Mouse (Mus musculus): ENCODE data around the gene Gm16223.

The Gm16223 gene

DNA sequence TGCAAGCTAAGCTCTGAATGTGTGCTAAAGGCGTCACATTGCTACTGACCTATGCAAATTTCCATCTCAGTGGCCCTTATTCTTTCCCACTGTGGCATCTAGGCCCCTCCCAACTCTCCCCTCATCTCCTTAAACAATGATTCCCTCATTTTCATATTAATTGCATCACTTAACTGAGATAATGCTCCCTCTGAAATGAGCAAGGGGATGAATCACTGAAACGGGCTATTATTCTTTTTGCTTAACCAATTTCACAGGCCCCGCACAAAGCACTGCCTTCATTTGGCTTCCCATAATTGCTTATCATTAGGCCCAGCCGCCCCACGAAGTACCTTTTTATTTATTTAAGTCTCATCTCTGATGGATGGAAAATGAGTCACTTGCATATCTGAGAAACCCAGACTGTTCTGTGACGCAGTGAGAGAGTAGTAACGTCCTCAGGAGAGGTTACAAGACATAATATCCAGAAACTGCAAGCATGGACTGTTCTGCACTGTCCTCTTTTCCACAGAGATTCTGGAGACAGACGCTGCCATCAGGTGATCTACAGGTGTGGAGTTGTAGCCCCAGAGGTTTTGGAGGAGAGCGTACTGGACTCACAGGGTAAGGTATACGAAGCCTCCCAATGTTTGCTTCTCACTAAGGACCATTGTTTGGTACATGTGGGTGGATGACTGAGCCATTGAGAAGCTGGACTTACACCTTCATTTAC, at the start of gene Gm16223:
Gm16223 (plus strand) TSS at position 485 of the 712 bp plus-strand sequence.
- TF ChIP-seq POU5F1 (IDR thresholded peaks at IDR 0.05; ENCODE audit: borderline replicate concordance, low read length) (no peak), CTCF (conservative IDR thresholded peaks at IDR 0.05; ENCODE audit: low read length) (no peak), NANOG (IDR thresholded peaks at IDR 0.05; ENCODE audit: borderline replicate concordance, low read length) (no peak)

DNA sequence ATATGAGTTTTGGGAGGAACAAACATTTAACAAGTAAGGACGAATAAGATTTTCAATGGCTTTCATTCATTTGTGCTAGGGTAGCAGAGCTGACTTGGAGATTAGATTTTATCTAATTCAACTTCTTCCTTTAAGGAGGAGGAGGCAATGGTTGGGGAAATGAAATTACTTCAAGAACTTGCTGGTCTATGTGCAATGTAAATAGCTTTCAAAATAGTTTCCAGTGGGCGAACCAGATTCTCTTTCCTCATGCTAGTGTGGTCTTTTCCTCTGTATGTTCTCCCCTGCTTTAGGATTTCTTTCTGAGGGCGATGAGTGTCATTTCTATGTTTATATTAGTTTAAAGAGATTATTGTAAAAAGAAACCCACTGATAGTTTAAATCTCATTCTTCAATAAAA, 45.7 kb upstream of the Gm16223 start:
- Histone ChIP-seq H3K4me1 (replicated peaks; ENCODE audit: low read depth, low read length) (no peaks in the 10 kb centered on the region), H3K36me3 (ENCODE audit: insufficient read depth, low read length) (no peaks in the 10 kb centered on the region), H3K9me3 (ENCODE audit: low read length) (peaks cover 8% of the 10 kb centered on the region), H3K4me3 (replicated peaks; ENCODE audit: low read length) (no peak overlapping the region), H3K27me3 (ENCODE audit: insufficient read depth, low read length) (no peaks in the 10 kb centered on the region)
- TF ChIP-seq NANOG (IDR thresholded peaks at IDR 0.05; ENCODE audit: borderline replicate concordance, low read length), result no peak
- TF ChIP-seq CTCF (conservative IDR thresholded peaks at IDR 0.05; ENCODE audit: low read length), result no peak
- TF ChIP-seq POU5F1 (IDR thresholded peaks at IDR 0.05; ENCODE audit: borderline replicate concordance, low read length), result no peak

More for the DNA sequence above, at the start of gene Gm16223:
- no peaks in the 10 kb centered on the region for H3K36me3 ChIP-seq (ENCODE audit: insufficient read depth, low read length)
- H3K27me3 ChIP-seq (ENCODE audit: insufficient read depth, low read length), result no peaks in the 10 kb centered on the region
- H3K4me1 ChIP-seq (replicated peaks; ENCODE audit: low read depth, low read length), result peaks cover 6% of the 10 kb centered on the region; the same call in 1 of the 2 replicates
- H3K9me3 ChIP-seq (ENCODE audit: low read length), result peaks cover 6% of the 10 kb centered on the region; the same call in 1 of the 2 replicates
- no peak within 1 kb of the TSS for H3K4me3 ChIP-seq (replicated peaks; ENCODE audit: low read length)

DNA sequence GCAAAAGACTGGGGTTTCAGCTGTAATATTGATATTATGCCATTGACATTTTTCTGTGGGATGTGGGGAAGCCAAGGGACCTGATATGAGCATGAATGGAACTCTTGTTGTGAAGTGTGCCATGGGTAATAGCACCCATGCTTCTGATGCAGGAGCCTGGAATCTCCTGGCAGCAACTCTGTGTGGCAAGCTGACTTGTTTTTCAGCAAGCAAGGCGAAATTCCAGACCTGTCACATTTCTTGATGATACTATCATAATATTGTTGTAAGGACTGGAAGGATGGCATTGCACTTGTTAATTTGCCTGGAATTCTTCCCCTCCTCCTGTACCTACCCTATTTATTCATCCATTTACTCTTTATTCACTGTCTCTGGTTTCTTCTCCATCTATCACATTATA, 44.2 kb upstream of the Gm16223 start:
- H3K36me3 ChIP-seq (ENCODE audit: insufficient read depth, low read length), result no peaks in the 10 kb centered on the region
- no peak for TF ChIP-seq NANOG (IDR thresholded peaks at IDR 0.05; ENCODE audit: borderline replicate concordance, low read length)
- no peaks in the 10 kb centered on the region for H3K4me1 ChIP-seq (replicated peaks; ENCODE audit: low read depth, low read length)
- peaks cover 8% of the 10 kb centered on the region for H3K9me3 ChIP-seq (ENCODE audit: low read length)
- H3K27me3 ChIP-seq (ENCODE audit: insufficient read depth, low read length), result no peaks in the 10 kb centered on the region
- H3K4me3 ChIP-seq (replicated peaks; ENCODE audit: low read length), result no peak overlapping the region

DNA sequence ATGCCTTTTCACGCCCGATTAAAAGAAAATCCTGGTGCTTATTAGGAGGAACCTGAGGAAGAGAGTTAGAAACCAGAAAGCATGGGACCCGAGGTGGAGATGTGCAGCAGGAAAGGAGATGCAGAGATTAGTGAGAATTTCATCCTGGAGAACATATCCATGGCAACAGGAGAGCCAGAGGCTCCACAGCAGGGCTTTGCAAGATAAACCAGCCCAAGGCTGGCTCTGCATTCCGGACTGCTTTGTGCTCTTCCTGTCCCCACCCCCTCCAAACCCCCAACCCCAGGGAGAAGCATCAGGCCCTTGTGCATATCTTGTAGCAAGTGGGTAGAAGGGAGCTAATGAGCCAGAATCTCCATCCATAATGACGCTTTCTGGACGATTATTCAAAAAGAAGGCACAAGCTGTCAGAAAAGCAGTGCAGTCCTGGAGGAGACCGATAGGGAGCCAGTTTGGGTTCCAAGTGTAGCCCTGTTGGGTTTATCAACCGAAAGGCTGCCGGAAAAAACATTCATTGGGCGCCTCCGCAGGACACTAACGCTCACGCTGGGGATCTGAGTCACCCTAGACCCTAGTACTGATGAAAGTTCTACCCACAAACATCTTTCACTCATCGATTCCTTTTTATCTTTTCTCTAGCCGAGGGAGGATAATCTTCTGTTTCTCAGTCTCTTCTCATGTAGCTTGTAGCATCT, 31.2 kb upstream of the Gm16223 start:
- no peak overlapping the region for H3K4me3 ChIP-seq (replicated peaks; ENCODE audit: low read length)
- no peaks in the 10 kb centered on the region for H3K36me3 ChIP-seq (ENCODE audit: insufficient read depth, low read length)

DNA sequence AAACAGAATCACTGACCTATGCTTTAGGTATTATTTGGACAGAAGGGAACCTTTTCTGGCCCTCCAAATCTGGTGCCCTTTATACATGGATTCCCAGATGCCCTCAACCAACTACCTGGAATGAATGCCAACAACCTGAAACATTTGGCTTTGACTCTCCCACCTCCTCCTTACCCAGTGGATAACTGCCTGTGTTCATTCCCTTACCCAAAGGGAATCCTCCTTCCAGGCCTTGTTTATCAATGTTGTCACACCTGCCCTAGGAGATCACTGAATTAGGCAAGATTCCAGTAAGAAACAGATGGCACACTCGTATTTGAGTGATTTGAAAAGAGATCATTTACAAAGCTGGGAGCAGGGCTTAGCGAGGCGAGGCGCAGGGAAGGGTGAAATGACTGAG, 13.1 kb upstream of the Gm16223 start:
- no peaks in the 10 kb centered on the region for H3K36me3 ChIP-seq (ENCODE audit: insufficient read depth, low read length)
- no peak for TF ChIP-seq NANOG (IDR thresholded peaks at IDR 0.05; ENCODE audit: borderline replicate concordance, low read length)
- TF ChIP-seq POU5F1 (IDR thresholded peaks at IDR 0.05; ENCODE audit: borderline replicate concordance, low read length), result no peak
- TF ChIP-seq CTCF (conservative IDR thresholded peaks at IDR 0.05; ENCODE audit: low read length), result no peak
- no peak overlapping the region for H3K4me3 ChIP-seq (replicated peaks; ENCODE audit: low read length)
- H3K27me3 ChIP-seq (ENCODE audit: insufficient read depth, low read length), result no peaks in the 10 kb centered on the region
- no peaks in the 10 kb centered on the region for H3K4me1 ChIP-seq (replicated peaks; ENCODE audit: low read depth, low read length)
- no peaks in the 10 kb centered on the region for H3K9me3 ChIP-seq (ENCODE audit: low read length)

More for the DNA sequence above, 31.2 kb upstream of the Gm16223 start:
- TF ChIP-seq POU5F1 (IDR thresholded peaks at IDR 0.05; ENCODE audit: borderline replicate concordance, low read length), result no peak
- no peak for TF ChIP-seq NANOG (IDR thresholded peaks at IDR 0.05; ENCODE audit: borderline replicate concordance, low read length)
- no peak for TF ChIP-seq CTCF (conservative IDR thresholded peaks at IDR 0.05; ENCODE audit: low read length)
- no peaks in the 10 kb centered on the region for H3K27me3 ChIP-seq (ENCODE audit: insufficient read depth, low read length)
- 0 out of 2 replicates have a peak, but pooled peaks cover 7% of the 10 kb centered on the region for H3K4me1 ChIP-seq (replicated peaks; ENCODE audit: low read depth, low read length)
- H3K9me3 ChIP-seq (ENCODE audit: low read length), result no peaks in the 10 kb centered on the region

DNA sequence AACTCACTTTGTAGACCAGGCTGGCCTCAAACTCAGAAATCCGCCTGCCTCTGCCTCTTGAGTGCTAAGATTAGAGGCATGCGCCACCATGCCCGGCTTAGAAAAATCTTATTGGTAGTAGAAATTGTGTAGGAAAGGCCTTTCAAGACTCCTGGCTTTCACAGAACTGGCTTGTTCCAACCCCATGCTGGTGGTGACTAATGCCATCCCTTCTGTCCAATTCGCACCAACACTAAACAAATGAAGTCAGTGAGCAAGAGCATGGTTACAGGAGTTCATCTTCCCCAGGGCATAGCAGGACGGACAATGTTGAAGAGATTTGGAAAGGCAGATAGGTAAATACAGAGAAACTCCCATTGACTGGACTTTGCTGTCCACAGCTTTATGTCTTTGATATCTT, 12.6 kb upstream of the Gm16223 start:
- no peaks in the 10 kb centered on the region for H3K27me3 ChIP-seq (ENCODE audit: insufficient read depth, low read length)
- no peak for TF ChIP-seq NANOG (IDR thresholded peaks at IDR 0.05; ENCODE audit: borderline replicate concordance, low read length)
- no peak for TF ChIP-seq POU5F1 (IDR thresholded peaks at IDR 0.05; ENCODE audit: borderline replicate concordance, low read length)
- TF ChIP-seq CTCF (conservative IDR thresholded peaks at IDR 0.05; ENCODE audit: low read length), result no peak
- no peak overlapping the region for H3K4me3 ChIP-seq (replicated peaks; ENCODE audit: low read length)
- H3K4me1 ChIP-seq (replicated peaks; ENCODE audit: low read depth, low read length), result no peaks in the 10 kb centered on the region
- no peaks in the 10 kb centered on the region for H3K36me3 ChIP-seq (ENCODE audit: insufficient read depth, low read length)
- no peaks in the 10 kb centered on the region for H3K9me3 ChIP-seq (ENCODE audit: low read length)

DNA sequence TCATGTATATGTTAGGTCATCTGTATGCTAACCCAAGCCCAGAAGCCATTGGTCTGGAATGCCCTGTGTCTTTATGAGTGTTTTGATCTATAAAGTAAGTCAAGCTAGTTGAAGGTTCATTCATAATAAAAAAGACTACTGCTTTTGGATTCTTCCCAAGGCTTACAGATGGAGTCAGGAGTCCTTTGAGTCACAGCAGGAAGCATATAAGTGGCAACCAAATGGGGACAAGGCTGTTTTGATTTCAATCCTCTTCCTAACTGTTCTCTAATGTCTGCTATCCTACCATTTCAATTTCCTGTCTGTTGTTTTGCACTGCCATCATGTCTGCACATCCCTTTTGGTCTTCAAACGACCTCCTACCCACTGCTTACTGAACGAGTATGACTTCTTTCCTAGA, 2.7 kb upstream of the Gm16223 start:
- Histone ChIP-seq H3K4me3 (replicated peaks; ENCODE audit: low read length) (no peak overlapping the region), H3K9me3 (ENCODE audit: low read length) (peaks cover 6% of the 10 kb centered on the region; the same call in 1 of the 2 replicates), H3K4me1 (replicated peaks; ENCODE audit: low read depth, low read length) (peaks cover 6% of the 10 kb centered on the region; the same call in 1 of the 2 replicates), H3K36me3 (ENCODE audit: insufficient read depth, low read length) (no peaks in the 10 kb centered on the region), H3K27me3 (ENCODE audit: insufficient read depth, low read length) (no peaks in the 10 kb centered on the region)
- TF ChIP-seq CTCF (conservative IDR thresholded peaks at IDR 0.05; ENCODE audit: low read length), result no peak
- TF ChIP-seq POU5F1 (IDR thresholded peaks at IDR 0.05; ENCODE audit: borderline replicate concordance, low read length), result no peak
- TF ChIP-seq NANOG (IDR thresholded peaks at IDR 0.05; ENCODE audit: borderline replicate concordance, low read length), result no peak

DNA sequence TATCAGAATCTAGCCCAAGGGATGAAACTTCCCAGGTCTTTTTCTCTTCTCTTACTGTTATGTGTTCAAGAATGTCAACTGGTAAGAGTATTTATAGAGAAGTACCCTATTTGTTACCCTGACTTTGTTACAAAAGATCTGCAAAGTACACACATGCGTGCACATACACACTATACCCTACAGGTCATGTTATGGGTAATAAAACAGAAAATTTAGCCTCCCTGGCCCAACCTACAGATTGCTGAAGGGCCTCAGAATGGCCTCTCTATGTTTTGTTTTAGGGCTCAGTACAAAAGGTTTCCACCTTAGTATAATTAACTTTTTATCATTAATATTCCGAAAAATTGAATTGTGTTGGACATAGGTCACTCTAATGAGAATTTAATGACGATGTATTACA, 685 bp upstream of the Gm16223 start:
- Histone ChIP-seq H3K36me3 (ENCODE audit: insufficient read depth, low read length) (no peaks in the 10 kb centered on the region), H3K4me1 (replicated peaks; ENCODE audit: low read depth, low read length) (peaks cover 6% of the 10 kb centered on the region; the same call in 1 of the 2 replicates), H3K9me3 (ENCODE audit: low read length) (peaks cover 6% of the 10 kb centered on the region; the same call in 1 of the 2 replicates), H3K27me3 (ENCODE audit: insufficient read depth, low read length) (no peaks in the 10 kb centered on the region), H3K4me3 (replicated peaks; ENCODE audit: low read length) (no peak overlapping the region)
- TF ChIP-seq CTCF (conservative IDR thresholded peaks at IDR 0.05; ENCODE audit: low read length) (no peak), POU5F1 (IDR thresholded peaks at IDR 0.05; ENCODE audit: borderline replicate concordance, low read length) (no peak), NANOG (IDR thresholded peaks at IDR 0.05; ENCODE audit: borderline replicate concordance, low read length) (no peak)
